Comparison of ENCODE assay signal across 8 mouse cellular contexts in the genomic region with DNA sequence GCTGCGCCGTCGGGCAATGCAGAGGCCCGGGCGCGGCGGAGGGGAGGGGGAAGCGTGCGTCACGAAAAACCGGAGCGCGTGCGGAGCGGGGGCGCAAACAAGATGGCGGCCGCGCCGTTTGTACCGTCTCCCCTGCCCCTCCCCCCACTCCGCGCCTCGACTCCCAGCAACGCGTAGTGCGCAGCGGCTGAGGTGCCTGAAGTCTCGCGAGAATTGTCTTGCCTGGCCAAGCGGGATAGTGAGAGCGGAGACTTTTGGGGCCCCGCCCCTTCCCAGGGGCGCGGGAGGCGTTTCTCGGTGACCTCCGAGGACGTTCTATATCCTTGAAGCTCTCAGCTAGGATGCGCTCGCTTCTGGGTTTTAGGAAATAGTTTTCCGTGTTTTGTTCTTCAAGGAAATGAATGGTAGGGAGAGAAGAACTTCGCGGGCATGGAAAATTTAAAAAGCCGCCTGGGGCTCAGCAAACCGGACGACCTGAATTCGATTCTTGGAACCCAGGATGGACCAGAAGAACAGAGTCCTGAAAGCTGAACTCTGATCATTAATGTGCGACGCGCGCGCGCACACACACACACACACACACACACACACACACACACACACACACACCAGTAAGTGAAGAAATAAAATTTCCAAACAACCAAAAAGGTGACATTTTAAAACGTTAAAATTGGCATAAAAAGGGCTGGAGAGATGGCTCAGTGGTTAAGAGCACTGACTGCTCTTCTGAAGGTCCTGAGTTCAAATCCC. TPM values are rescaled to one million over a fixed set of nuclear protein-coding genes. Genes with fewer than 3 reads are reported as not detected.
DNase-seq lines count a peak whose midpoint lies in the region; ATAC-seq and TF ChIP-seq lines count a peak whose summit lies in the region.

No protein-coding gene starts in this region.

- peak; percentile 26; the same call in 1 of the 2 replicates for TF ChIP-seq EP300 in CH12.LX (IDR thresholded peaks at IDR 0.05; ENCODE audit: low read length)

- no peak for TF ChIP-seq RAD21 in CH12.LX (IDR thresholded peaks at IDR 0.05; ENCODE audit: low read depth, low read length)

- peak; percentile 99 for DNase-seq in CH12.LX (ENCODE audit: extremely low read depth)
- DNase-seq in c-Kit-positive CD71-positive TER-119-negative erythroid progenitor cells, embryonic 14.5 days (ENCODE audit: low read depth): peak; percentile 99
- peak; percentile 100 for DNase-seq in forebrain, embryonic 11.5 days (ENCODE audit: low spot score)
- DNase-seq in kidney, postnatal 36 days: peak; percentile 99 to 100

- H3K36me3 ChIP-seq in CH12.LX (replicated peaks in 1 of 2; ENCODE audit: control insufficient read depth in 1 of 2, insufficient read depth in 1 of 2, low read length in 1 of 2): peaks cover 0 to 3% of the 10 kb centered on the region in 2 experiments
- no peaks in the 10 kb centered on the region for H3K36me3 ChIP-seq in forebrain, embryonic 11.5 days (ENCODE audit: control insufficient read depth, insufficient read depth, low read length)
- H3K36me3 ChIP-seq in heart, embryonic 16.5 days (ENCODE audit: control insufficient read depth, insufficient read depth): no peaks in the 10 kb centered on the region
- no peaks in the 10 kb centered on the region for H3K36me3 ChIP-seq in liver, embryonic 15.5 days (replicated peaks)
- no peaks in the 10 kb centered on the region; the same call in 1 of the 2 replicates for H3K36me3 ChIP-seq in neural tube, embryonic 12.5 days
- H3K36me3 ChIP-seq in testis, adult 2 months (ENCODE audit: control insufficient read depth, insufficient read depth, low read length): no peaks in the 10 kb centered on the region

- H3K9me3 ChIP-seq in CH12.LX (replicated peaks; ENCODE audit: low read length): no peaks in the 10 kb centered on the region
- no peaks in the 10 kb centered on the region for H3K9me3 ChIP-seq in forebrain, embryonic 11.5 days (ENCODE audit: control insufficient read depth, low read length)
- H3K9me3 ChIP-seq in heart, embryonic 16.5 days (replicated peaks; ENCODE audit: control insufficient read depth, low read length): no peaks in the 10 kb centered on the region
- no peaks in the 10 kb centered on the region for H3K9me3 ChIP-seq in liver, embryonic 15.5 days (replicated peaks)
- H3K9me3 ChIP-seq in neural tube, embryonic 12.5 days: no peaks in the 10 kb centered on the region

- WGBS in forebrain, embryonic 11.5 days: under 1% methylated on average over 39 of the region's 55 CpGs
- under 1% methylated on average over 46 of the region's 55 CpGs for WGBS in heart, embryonic 16.5 days
- under 1% methylated on average over 53 of the region's 55 CpGs for WGBS in liver, embryonic 15.5 days (ENCODE audit: insufficient replicate concordance)
- under 1% methylated on average over 47 of the region's 55 CpGs for WGBS in neural tube, embryonic 12.5 days

- TF ChIP-seq CTCF in CH12.LX (conservative IDR thresholded peaks at IDR 0.05 in 1 of 2, IDR thresholded peaks at IDR 0.05 in 1 of 2; ENCODE audit: low read depth in 2 of 2, low read length in 2 of 2): no peak
- TF ChIP-seq CTCF in testis, adult 2 months (IDR thresholded peaks at IDR 0.05; ENCODE audit: control insufficient read depth, insufficient read depth, insufficient replicate concordance, low read depth, low read length): no peak

- in situ Hi-C loops in CH12.LX (cut with MboI; ENCODE audit: low pct_ligation_motif_present, low pct_unique_long_range_greater_than_20kb, low sequenced_read_pairs): no loop called here

- ATAC-seq in forebrain, embryonic 11.5 days (replicated peaks; ENCODE audit: low FRiP score): peak; percentile 96
- peak; percentile 96 for ATAC-seq in heart, embryonic 16.5 days (replicated peaks; ENCODE audit: extremely low read depth, insufficient read depth, low FRiP score)
- peak; percentile 95 for ATAC-seq in liver, embryonic 15.5 days (ENCODE audit: insufficient read depth)
- ATAC-seq in neural tube, embryonic 12.5 days (ENCODE audit: low FRiP score, low read depth): peak; percentile 97

- peak overlapping the region; percentile 69 to 90 (median 83) for H3K4me3 ChIP-seq in CH12.LX (replicated peaks in 1 of 3; ENCODE audit: low read depth in 2 of 3, low read length in 2 of 3, poor library complexity in 1 of 3)
- peak overlapping the region; percentile 77 for H3K4me3 ChIP-seq in forebrain, embryonic 11.5 days (ENCODE audit: low read depth, low read length)
- H3K4me3 ChIP-seq in heart, embryonic 16.5 days (ENCODE audit: low read length): peak overlapping the region; percentile 86
- peak overlapping the region; percentile 88 for H3K4me3 ChIP-seq in liver, embryonic 15.5 days (replicated peaks)
- peak overlapping the region; percentile 81 for H3K4me3 ChIP-seq in neural tube, embryonic 12.5 days
- H3K4me3 ChIP-seq in testis, adult 2 months (ENCODE audit: control insufficient read depth, low read depth, low read length): peak overlapping the region; percentile 95

- dilution Hi-C loops in CH12.LX (cut with MboI; ENCODE audit: extremely low pct_ligation_motif_present, extremely low pct_unique_long_range_greater_than_20kb, low sequenced_read_pairs): no loop called here

- H3K4me2 ChIP-seq in CH12.LX (ENCODE audit: insufficient read depth, low read depth, poor library complexity, severe bottlenecking): peak overlapping the region; percentile 39; the same call in 1 of the 2 replicates
- peak overlapping the region; percentile 82 for H3K4me2 ChIP-seq in forebrain, embryonic 11.5 days (ENCODE audit: low read depth, low read length, severe bottlenecking)
- peak overlapping the region; percentile 97 for H3K4me2 ChIP-seq in heart, embryonic 16.5 days (ENCODE audit: low read depth, low read length)
- peak overlapping the region; percentile 83 for H3K4me2 ChIP-seq in liver, embryonic 15.5 days
- H3K4me2 ChIP-seq in neural tube, embryonic 12.5 days (replicated peaks): peak overlapping the region; percentile 68

- H3K4me1 ChIP-seq in CH12.LX (ENCODE audit: control insufficient read depth in 1 of 2, insufficient read depth in 2 of 2): peaks cover 5 to 41% of the 10 kb centered on the region in 2 experiments
- H3K4me1 ChIP-seq in forebrain, embryonic 11.5 days (replicated peaks; ENCODE audit: control insufficient read depth, insufficient read depth, low read length): no peaks in the 10 kb centered on the region
- peaks cover 23% of the 10 kb centered on the region for H3K4me1 ChIP-seq in heart, embryonic 16.5 days (ENCODE audit: control insufficient read depth, insufficient read depth, low read length)
- H3K4me1 ChIP-seq in liver, embryonic 15.5 days (replicated peaks): peaks cover 44% of the 10 kb centered on the region
- peaks cover 18% of the 10 kb centered on the region for H3K4me1 ChIP-seq in neural tube, embryonic 12.5 days
- peaks cover 9% of the 10 kb centered on the region for H3K4me1 ChIP-seq in testis, adult 2 months (ENCODE audit: control insufficient read depth, insufficient read depth, low read length)

- peak; percentile 84 for TF ChIP-seq POLR2A in CH12.LX (IDR thresholded peaks at IDR 0.05; ENCODE audit: low read depth, low read length)
- TF ChIP-seq POLR2A in testis, adult 2 months (IDR thresholded peaks at IDR 0.05; ENCODE audit: control insufficient read depth, low read depth, low read length): 0 out of 2 replicates have a peak, but pooled peaks have one; percentile 39

- H3K9ac ChIP-seq in CH12.LX (ENCODE audit: insufficient read depth, low read depth): peak overlapping the region; percentile 94
- peak overlapping the region; percentile 99 for H3K9ac ChIP-seq in forebrain, embryonic 11.5 days (ENCODE audit: low read length)
- H3K9ac ChIP-seq in heart, embryonic 16.5 days (ENCODE audit: low read length): peak overlapping the region; percentile 100
- H3K9ac ChIP-seq in liver, embryonic 15.5 days: peak overlapping the region; percentile 99
- peak overlapping the region; percentile 99 for H3K9ac ChIP-seq in neural tube, embryonic 12.5 days

- no peaks in the 10 kb centered on the region for H3K27me3 ChIP-seq in CH12.LX (replicated peaks)
- no peaks in the 10 kb centered on the region for H3K27me3 ChIP-seq in forebrain, embryonic 11.5 days (ENCODE audit: control insufficient read depth, insufficient read depth, low read length)
- H3K27me3 ChIP-seq in heart, embryonic 16.5 days (ENCODE audit: control insufficient read depth, insufficient read depth, low read length): no peaks in the 10 kb centered on the region
- H3K27me3 ChIP-seq in liver, embryonic 15.5 days: no peaks in the 10 kb centered on the region
- H3K27me3 ChIP-seq in neural tube, embryonic 12.5 days (replicated peaks): no peaks in the 10 kb centered on the region
- no peaks in the 10 kb centered on the region for H3K27me3 ChIP-seq in testis, adult 2 months (ENCODE audit: control insufficient read depth, insufficient read depth, low read length)

- H3K27ac ChIP-seq in CH12.LX (ENCODE audit: insufficient read depth, low read depth): peak overlapping the region; percentile 90
- H3K27ac ChIP-seq in forebrain, embryonic 11.5 days (ENCODE audit: low read depth, low read length): peak overlapping the region; percentile 99
- H3K27ac ChIP-seq in heart, embryonic 16.5 days (ENCODE audit: low read length): peak overlapping the region; percentile 100
- peak overlapping the region; percentile 99 for H3K27ac ChIP-seq in liver, embryonic 15.5 days (replicated peaks)
- H3K27ac ChIP-seq in neural tube, embryonic 12.5 days: peak overlapping the region; percentile 99
- H3K27ac ChIP-seq in testis, adult 2 months (ENCODE audit: control insufficient read depth, insufficient read depth, low read depth, low read length): peak overlapping the region; percentile 98

- peaks cover 37% of the 10 kb centered on the region for H3K79me2 ChIP-seq in CH12.LX (replicated peaks; ENCODE audit: control insufficient read depth, extremely low read depth, insufficient read depth, poor library complexity, severe bottlenecking)

RNA-seq across cellular contexts. Expression of gene Nfyc, which starts 5.6 kb away (rescaled TPM):
- total RNA-seq in CH12.LX (2012; rRNA removed): 33.6 and 39.9 TPM in 2 replicates
- 36.7 and 41.0 TPM in 2 replicates for total RNA-seq in CH12.LX (2014; rRNA removed)
- polyA plus RNA-seq in CH12.LX (2012; ENCODE audit: insufficient read length, low read depth): 44.4 and 51.1 TPM in 2 replicates
- polyA plus RNA-seq in forebrain, embryonic 11.5 days (2014; fragmentation: Nextera tagmentation; extraction: Ambion mirVana): 124 and 134 TPM in 2 replicates
- 102 and 106 TPM in 2 replicates for polyA plus RNA-seq in heart, embryonic 16.5 days (2015; fragmentation: Nextera tagmentation; extraction: Ambion mirVana)
- polyA plus RNA-seq in liver, embryonic 15.5 days (2015; fragmentation: Nextera tagmentation; extraction: Ambion mirVana): 50.0 and 50.4 TPM in 2 replicates
- 103 and 104 TPM in 2 replicates for polyA plus RNA-seq in neural tube, embryonic 12.5 days (2016; fragmentation: Nextera tagmentation; extraction: Ambion mirVana)
- polyA plus RNA-seq in testis, adult 2 months (2012; rRNA removed): 60.9 and 70.3 TPM in 2 replicates

RNA-seq across cellular contexts. Expression of gene Rims3, which starts 28.9 kb away (rescaled TPM):
- total RNA-seq in CH12.LX (2012; rRNA removed) (0.04 and 0.17 TPM in 2 replicates), CH12.LX (2014; rRNA removed) (0.05 TPM in 1 of 2 replicates, not detected in the other)
- polyA plus RNA-seq in CH12.LX (2012; ENCODE audit: insufficient read length, low read depth): 0.08 and 0.13 TPM in 2 replicates
- polyA plus RNA-seq in forebrain, embryonic 11.5 days (2014; fragmentation: Nextera tagmentation; extraction: Ambion mirVana): 4.2 and 4.9 TPM in 2 replicates
- polyA plus RNA-seq in heart, embryonic 16.5 days (2015; fragmentation: Nextera tagmentation; extraction: Ambion mirVana): 0.12 and 0.18 TPM in 2 replicates
- polyA plus RNA-seq in liver, embryonic 15.5 days (2015; fragmentation: Nextera tagmentation; extraction: Ambion mirVana): 0.20 and 0.24 TPM in 2 replicates
- polyA plus RNA-seq in neural tube, embryonic 12.5 days (2016; fragmentation: Nextera tagmentation; extraction: Ambion mirVana): 10.0 and 12.9 TPM in 2 replicates
- polyA plus RNA-seq in testis, adult 2 months (2012; rRNA removed): 3.3 and 4.0 TPM in 2 replicates

Comparison
In these comparisons a context has a peak if more than half of its experiments do, and no peak if none do; other contexts are left out.
1. Peak in every context shown above with its lines: DNase-seq, ATAC-seq, H3K4me3 ChIP-seq and H3K27ac ChIP-seq.
2. H3K4me2 ChIP-seq: peak in every context shown above with its lines; median percentile 97 in heart, embryonic 16.5 days; 83 in liver, embryonic 15.5 days; 82 in forebrain, embryonic 11.5 days; 68 in neural tube, embryonic 12.5 days; 39 in CH12.LX.